Mouse (Mus musculus) left cerebral cortex, adult 8-10 months (tissue): Measurements from ENCODE around the gene Plin4. TPM values are rescaled to one million over a fixed set of nuclear protein-coding genes. Genes with fewer than 3 reads are reported as not detected.
A peak's percentile ranks its signal among the peaks of the same experiment; 100 is the strongest.

Experiments used
- DNase-seq, 2 experiments: peaks; one replicate each; pipeline ENCODE4 v3.0.0; 2022; ENCODE audit warnings: low spot score in 2 of 2
- total RNA-seq, 4 experiments: library from RNA; stranded (reverse); gene quantifications; 2 replicates each; pipeline ENCODE4 v1.2.4; 2022

Plin4 gene
- total RNA-seq, 4 experiments from 2014 or later = 4.7 to 14.9 (median 7.5) TPM

DNA sequence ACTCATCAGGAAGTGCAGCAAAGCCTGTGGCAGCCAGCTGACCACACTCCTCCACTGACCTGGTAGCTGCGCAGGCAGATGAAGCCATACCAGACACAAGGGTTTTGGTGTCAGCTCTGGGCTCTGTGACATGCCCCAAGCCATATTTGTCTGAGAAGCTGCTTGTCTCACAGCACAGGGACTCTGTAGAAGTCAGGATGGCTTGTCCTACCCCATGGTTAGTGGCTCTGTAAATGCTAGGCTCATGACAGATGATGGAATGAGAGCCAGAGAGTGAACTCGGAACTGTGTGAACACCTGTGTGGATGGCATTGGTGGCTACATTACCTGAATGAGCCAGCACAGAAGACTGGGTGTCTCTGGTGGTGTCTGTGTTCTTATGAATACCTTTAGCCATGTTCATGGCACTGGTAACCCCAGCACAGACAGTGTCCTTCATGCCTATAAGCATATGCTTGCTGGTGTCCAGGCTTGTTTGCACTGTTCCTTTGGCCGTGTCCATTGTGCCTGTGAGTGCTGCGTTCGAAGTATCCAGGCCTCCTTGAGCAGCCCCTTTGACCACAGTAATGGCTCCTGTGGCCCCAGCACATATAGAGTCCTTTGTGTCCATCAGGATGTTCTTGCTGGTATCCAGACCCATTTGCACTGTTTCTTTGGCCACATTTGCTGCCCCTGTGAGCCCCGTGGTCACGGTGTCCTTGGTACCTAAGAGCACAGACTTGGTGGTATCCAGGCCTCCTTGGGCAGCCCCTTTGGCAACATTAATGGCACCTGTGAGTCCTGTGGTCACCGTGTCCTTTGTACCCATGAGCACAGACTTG, 5.9 kb downstream of the Plin4 start:
- DNase-seq = no peak

DNA sequence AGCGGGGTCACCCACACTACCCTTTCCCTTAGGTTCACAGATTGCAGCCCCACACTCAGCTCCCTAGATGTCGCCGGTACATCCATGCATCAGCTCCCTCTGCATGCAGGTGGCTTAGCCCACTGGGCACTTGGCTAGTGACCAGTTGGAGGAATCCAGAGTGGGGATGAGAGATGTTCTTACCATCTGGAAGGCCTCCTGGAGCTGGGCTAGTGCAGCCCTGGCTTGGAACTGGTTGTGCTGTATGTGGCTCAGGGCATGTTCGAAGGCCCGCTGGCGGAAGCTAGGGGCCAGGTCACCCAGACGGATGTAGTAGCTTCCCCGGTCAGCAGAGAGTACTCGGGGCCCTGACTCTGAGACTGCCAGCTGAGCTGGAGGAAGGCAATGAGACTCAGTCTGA, 6.7 kb downstream of the Plin4 start:
- no peak for DNase-seq

DNA sequence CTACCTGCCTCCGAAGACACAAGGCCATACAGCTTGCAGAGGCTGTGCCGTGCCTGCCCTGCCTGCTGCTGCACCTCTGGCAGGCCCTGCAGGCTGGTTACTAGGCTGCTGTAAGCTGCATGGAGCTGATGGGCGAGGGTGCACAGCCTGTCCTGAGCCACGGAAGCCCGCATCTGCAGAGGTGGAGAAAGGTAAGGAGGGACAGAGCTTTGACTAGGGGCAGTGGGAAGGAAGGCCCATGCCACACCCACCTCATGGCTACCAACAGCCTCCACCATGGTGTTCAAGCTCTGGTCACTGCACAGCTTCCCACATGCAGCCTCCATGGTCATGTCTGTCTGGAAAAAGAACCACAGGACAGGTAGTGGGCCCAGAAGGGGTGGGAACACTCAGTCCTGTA, 7.4 kb downstream of the Plin4 start:
- no peak for DNase-seq

DNA sequence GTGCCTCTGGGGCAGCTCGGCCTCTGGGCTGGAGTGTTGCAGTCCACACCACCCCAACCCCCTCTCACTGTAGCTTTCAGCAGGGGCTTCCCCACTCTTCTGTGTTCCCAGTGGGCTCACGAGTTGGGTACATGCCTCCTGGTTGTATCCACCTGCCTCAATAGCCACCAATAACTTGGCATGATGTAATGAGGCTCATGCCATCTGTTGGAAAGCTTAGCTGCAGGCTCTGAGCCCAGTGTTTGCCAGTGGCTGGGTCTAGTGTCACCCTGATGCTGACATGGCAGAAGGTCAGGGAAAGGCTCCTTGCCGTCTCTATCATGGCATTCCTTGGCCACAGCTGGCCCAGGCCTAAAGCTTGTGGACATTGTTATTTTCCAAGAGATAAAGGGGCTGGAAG, 8.8 kb downstream of the Plin4 start:
- DNase-seq = no peak

DNA sequence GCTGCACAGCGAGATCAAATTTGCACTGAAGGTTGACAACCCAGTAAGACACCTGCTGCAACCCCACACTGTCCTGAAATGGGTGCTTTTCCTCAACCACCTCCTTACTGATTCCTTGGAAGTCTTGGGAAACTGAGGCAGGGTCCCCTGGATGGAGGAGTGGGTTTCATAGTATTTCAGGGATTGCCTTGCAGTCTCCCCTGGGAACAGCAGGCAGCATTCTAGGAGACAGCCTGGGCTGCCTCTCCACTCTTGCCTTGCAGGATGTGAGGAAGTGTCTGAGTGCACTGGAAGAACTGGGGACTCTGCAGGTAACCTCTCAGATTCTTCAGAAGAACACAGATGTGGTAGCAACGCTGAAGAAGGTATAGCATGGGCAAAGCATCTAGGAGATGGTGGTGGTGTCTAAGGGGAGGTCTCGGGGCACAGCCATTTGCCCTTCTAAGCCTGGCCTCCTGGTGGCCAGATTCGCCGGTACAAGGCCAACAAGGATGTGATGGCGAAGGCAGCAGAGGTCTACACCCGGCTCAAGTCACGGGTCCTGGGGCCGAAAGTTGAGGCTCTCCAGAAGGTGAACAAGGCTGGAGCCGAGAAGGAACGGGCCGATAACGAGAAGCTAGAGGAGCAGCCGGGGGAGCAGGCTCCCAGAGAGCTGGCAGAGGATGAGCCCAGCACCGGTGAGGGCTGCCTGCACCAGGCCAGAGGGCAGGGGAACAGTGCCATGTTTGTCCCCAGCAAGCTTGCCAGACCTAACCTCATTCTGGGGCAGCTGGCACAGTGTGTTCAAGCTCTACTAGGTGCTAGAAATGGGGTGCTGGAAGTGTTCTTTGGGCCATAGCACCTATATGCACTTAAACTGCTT, 10.7 kb downstream of the Plin4 start:
- no peak for DNase-seq

DNA sequence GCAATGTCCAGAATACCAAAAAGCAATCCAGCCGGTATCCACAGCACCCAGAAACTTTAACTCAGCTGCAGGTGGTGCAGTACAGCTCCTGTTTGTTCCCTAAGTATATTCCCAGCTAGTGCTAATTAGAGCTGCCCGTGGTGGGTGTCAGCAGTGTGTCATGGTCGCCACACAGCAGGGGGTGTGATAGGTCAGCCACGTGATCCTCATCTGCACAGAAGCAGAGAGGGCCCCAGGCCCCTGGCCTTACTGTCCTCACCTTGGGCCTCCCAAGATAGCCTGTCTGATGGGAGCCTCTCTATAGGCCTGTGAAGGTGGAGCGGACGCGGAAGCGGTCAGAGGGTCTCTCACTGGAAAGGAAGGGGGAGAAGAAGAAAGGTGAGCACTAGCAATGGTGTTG, 11.4 kb downstream of the Plin4 start:
- no peak for DNase-seq

DNA sequence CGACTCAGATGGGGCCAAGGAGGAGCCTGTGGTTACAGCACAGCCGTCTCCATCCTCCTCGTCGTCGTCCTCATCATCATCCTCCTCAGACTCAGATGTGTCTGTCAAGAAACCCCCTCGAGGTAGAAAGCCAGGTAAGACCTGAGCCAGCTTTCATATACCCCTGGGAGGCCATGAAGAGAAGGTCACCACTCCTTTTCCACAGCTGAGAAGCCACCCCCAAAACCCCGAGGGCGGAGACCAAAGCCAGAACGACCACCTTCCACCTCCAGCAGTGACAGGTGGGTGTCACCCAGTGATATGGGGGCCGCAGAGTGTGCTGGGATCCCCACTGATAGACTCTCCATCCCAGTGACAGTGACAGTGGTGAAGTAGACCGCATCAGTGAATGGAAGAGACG, 12.7 kb downstream of the Plin4 start:
- DNase-seq = no peak

DNA sequence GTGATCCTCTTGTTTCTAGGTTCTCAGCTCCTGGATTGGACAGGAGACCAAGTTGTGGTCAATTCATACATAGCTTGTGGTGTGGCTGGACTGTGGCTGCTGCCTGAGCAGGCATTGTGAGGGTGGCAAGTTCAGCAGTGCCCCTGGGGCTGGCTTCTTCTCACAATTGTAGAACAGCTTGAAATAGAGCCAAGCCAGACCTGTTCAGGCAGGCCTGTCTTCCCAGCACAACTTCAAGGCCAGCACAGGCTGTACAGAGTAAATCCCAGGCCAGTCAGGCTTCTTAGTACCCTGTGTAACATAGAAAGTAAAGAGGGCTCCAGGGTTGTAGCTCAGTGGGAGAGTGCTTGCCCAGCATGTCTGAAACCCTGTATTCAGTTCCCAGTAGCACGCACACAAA, 16.8 kb downstream of the Plin4 start:
- DNase-seq = no peak

DNA sequence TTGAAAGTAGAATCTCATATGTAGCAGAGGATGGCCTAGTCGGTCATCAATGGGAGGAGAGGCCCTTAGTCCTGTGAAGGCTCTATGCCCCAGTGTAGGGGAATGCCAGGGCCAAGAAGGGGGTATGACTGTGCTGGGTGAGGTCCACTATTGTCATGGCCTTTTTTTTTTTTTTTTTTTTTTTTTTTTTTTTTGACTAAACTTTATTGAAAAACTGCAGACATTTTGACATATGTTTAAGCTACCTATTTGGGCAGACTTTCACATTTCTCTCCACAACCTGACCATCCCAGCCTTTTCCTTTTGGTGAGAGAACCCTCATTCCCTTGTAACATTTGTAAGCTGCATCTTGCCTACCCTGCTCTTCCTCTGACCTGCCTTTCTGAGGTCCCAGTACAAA, 17.3 kb downstream of the Plin4 start:
- no peak for DNase-seq

DNA sequence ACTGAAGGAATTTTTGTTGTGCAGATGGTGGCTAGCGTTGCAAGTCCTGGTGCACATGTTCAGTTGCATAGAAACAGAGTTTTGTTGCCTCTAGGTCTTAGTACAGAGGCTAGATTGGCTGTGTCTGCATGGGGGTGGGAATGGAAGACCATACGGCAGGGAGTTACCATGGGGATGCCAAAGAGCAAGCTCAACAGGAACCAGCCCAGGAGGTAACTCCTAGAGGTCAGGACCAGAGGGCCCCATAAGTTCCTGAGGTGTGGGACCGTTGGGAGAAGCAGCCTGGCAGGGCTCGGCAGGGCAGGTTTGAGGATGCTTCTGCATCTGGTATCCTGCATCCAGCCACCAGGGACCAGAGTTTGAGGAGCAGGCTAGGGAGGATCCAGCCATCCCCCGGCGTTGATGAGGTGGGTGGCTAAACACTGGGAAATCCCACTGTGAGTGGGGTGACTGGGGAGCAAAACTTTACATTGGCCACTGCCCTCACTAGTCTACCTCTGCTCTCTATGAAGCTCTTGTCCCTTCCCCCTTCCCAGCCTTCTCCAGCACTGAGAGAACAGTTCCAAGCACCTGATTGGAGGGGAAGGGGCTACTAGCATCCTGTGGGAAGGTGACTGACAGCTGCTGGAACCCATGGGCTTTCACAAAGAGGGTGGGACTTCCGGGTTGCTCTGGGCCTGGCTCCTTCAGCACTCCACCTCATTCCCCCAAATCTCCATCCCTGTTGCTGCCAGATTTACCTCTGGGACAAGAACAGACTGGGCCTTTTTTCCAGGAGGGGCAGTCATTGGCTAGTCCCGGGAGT, 28.6 kb downstream of the Plin4 start:
- peak in 1 of 2 experiments; percentile 74 for DNase-seq

DNA sequence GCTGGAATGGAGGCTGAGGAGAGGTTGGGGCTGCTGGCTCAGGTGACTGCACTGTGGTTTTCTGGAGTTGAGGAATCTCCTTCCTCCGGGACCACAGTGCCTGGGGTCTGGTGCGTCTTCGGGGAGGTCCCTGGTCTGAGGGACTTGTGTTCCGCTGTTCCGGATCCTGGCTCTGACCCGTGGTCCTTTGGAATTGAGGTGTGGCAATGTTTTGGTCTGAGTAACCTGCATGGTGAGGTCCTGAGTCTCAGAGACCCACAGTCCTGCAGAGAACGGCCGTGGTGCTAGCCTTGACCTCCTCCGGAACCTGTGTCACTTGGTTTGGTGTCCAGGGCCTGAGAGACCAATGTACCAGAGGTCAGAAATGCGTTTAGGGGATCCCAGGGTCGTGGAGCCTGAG, 29.7 kb downstream of the Plin4 start:
- DNase-seq = no peak

DNA sequence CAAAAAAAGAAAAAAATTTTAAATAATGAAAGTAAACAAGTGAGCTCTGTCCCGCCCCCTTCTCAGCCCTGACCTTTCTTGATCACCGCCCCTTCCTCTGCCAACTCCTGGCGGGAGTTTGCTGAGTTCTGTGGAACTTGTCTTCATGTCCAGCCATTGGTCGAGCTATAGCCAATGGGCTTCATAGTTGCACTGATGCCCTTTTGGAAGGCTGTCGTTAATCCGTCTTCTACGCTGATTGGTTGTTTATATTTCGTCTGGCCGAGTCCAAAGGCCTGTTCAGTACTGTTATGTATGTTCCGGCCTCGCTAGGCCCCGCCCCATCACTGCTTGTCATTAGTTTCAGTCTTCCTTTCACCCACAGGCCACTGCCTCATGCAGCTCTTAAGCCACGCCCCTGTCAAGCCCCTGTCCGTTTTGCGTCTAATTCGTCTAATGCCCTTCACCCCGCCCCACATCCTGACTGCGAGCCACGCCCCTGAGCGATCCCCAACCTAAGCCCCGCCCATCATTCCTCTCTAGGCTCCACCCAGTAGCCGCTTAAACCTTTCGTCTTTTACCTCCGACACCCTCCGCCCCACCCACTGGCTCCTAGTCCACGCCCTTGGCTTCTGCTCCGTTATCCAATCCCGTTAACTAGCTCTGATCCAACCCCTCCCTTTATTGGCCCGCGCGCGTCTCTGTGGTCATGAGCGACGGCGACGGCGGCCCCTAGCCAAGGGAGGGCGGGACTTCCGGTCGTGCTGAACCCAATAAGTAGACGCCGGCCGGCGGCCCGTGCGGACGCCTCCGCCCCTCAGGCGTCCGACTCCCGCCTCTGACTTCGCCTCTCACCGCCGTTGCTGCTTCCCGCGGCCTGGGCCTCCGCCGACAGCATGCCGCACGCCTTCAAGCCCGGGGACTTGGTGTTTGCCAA, 30.5 kb downstream of the Plin4 start, which contains the start of gene Hdgfl2:
Gene Hdgfl2, plus strand, starts transcription at position 755 of the 916 bp plus-strand sequence.
- peak; percentile 96 to 100 for DNase-seq

DNA sequence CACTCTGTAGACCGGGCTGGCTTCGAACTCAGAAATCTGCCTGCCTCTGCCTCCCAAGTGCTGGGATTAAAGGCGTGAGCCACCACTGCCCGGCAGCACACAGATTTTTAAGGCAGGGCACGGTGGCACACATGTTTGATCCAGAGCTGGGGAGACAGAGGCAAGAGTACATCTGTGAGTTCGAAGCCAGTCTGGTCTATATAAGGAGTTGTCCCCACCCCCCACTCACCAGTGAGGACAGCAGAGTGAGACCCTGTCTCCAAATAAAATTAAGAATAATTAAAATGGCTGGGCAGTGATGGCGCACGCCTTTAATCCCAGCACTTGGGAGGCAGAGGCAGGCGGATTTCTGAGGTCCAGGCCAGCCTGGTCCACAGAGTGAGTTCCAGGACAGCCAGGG, 31.2 kb downstream of the Plin4 start:
- DNase-seq = peak in 1 of 2 experiments; percentile 58

DNA sequence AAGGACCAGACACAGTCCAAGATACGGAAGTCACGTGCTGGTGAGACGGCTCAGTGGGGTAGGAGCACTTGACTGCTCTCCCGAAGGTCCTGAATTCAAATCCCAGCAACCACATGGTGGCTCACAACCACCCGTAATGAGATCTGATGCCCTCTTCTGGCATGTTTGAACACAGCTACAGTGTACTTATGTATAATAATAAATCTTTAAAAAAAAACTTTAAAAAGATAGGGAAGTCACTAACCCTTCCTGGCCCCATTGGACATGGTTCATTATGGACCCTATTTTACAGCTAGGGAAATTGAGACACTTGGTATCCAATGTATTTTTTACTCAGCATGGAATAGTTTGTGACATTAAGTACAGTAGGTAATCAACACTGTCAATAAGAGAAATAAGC, 32.1 kb downstream of the Plin4 start:
- DNase-seq = no peak

DNA sequence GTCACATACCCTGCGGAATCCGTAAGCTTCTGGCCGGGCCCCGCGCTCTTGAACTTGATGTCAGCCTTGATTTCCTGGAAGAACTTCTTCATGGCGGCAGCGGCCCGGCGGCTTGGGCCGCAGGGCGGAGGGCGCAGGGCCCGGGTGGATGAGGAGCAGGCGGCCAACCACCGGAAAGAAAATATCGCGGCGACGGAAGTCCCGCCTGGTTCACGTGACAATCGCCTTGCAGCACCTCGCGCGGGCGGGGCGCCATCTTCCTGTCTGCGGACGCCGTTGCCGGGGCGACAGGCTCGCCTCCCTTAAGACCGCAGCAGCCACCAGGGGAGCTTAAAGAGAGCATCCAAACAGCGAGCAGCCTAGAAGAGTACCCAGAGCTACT, 34.8 kb downstream of the Plin4 start, which contains the start of gene Ubxn6:
Gene Ubxn6, minus strand, starts transcription at position 202 of the 382 bp plus-strand sequence.
- peak; percentile 90 to 97 for DNase-seq

DNA sequence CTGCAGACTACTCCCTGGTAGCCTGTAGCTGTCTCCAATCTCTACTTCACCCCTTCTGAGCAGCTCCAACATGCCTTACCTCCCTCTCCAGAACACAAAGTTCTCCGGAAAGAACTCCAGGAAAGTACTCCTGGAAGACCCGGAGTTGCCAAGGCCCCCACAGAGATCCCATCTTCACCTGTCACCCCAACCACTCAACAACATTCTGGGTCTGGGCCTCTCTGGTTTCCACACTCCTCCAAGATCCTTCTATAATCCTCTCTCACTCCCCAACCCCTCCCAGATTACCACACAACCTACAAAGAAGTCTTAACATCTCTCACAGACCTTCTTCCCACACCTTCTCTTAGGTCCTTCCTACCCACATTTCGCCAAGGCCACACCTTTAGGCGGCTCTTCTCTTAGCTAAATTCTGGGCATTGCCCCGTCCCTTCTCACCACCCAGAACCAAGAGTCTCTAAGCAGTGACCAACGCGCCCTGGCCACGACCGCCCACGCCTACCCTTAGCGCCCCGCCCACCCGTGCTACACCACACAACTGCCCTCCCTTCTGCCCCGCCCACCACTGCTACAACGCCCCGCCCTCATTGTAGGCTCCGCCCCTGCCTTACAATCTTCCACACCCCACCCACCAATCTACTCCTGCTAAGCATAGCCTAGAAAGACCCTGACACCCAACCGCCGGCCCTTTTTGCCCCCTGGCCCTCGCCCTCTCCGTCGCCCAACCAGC, 35.3 kb downstream of the Plin4 start:
- DNase-seq = peak; percentile 59 to 75

DNA sequence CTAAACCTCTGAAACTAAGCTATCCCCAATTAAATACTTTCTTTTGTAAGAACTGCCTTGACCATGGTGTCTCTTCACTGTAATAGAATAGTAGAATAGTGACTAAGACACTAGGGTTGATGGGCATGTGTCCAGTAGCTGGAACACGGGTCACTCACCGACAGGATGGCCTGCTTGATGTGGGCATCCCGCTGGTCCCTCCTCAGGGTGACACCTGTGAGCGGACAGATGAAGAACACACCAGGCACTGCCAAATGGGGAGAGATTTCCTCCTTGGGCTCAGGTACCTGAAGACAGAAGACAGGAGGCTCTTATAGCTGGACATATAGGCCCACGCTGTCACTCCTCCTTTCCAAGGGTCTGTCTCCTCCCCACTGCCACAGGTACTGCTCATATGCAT, 37.4 kb downstream of the Plin4 start:
- DNase-seq = no peak

DNA sequence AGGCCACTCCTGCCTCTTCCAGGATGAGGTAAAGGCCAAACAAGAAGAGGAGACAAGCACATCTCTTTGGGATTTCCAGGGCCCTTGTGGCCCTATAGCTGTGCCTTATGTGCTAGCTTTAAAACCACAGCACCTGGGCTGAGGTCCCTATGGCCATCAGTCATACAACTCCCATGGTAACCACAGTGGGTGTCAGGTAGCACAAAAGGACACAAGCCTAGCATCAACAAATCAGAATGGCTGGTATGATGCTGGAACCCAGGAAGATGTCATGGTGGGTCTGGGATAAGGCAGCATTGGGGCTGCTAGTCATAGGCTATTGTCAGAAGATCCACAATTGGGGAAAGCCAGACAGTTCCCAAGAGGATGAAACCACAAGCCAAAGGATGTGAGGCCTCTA, 38.5 kb downstream of the Plin4 start:
- no peak for DNase-seq

DNA sequence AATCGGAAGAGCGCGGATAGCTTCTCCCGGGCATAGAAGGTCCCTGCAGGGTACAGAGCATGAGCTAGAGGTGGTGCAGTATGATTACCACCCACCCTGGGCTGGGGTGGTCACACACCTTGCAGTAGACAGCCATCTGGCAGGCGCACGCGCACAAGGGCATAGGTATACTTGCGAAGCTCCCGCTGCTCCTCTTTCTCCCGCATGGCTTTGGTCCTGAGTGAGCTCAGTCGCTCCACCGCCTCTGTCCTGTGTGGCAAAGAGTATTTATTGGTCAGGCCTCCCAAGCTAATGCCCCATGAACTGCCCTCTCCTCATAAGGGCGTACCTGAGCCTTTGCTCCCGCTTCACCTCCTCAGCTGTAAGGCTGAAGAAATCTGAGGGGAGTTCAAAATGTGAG, 40.5 kb downstream of the Plin4 start:
- no peak for DNase-seq

DNA sequence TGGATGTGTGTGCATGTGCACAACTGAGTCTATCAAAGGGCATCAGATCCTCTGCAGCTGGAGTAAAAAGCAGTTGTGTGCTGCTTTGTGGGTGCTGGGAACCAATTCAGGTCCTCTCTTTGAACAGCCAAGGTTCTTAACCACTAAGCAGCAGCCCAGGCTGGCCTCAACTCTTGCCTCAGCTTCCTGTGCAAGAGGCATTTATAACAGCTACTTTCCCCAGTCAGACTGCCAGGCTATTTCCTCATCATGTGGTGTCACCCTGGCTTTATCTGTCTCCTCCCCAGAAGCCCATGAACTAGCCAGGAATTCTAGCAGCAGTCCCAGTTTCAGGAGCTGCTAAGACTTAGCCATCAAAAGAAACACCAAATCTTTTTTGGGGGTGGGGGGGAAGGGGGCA, 43.2 kb downstream of the Plin4 start:
- DNase-seq = no peak
